Mouse (Mus musculus) heart, embryonic 14.5 days (tissue): Measurements from ENCODE around the gene 9430007A20Rik. TPM values are rescaled to one million over a fixed set of nuclear protein-coding genes. Genes with fewer than 3 reads are reported as not detected.

ENCODE experiments used
- ATAC-seq: fragments of 200-750 bp; cut with Nextera tagmentation; 2 replicates; pipeline ENCODE4 v1.8.0; 2017; ENCODE audit warnings: low read depth, moderate TSS enrichment; ENCODE audit not compliant: insufficient number of reproducible peaks, insufficient read depth, low FRiP score
- H3K27ac ChIP-seq, 2 experiments: fragments of 200-500 bp in 1 of 2; fragments of 300-500 bp in 1 of 2; sonication (generic) in 1 of 2; replicated peaks in 1 of 2; 2 replicates each; pipeline ENCODE4 v1.5.1; 2012 to 2014; ENCODE audit warnings: low read depth in 2 of 2, low read length in 2 of 2, control low read depth in 1 of 2, mild to moderate bottlenecking in 1 of 2, mixed read lengths in 1 of 2; ENCODE audit not compliant: control insufficient read depth in 1 of 2, insufficient read depth in 1 of 2
- H3K27me3 ChIP-seq: fragments of 300-500 bp; sonication (generic); 2 replicates; pipeline ENCODE4 v1.6.1; 2014; ENCODE audit warnings: mild to moderate bottlenecking, low read length, control low read depth; ENCODE audit not compliant: control insufficient read depth, insufficient read depth
- H3K36me3 ChIP-seq: fragments of 300-500 bp; sonication (generic); 2 replicates; pipeline ENCODE4 v1.6.1; 2014; ENCODE audit warnings: mild to moderate bottlenecking, control low read depth, low read length, mixed read lengths; ENCODE audit not compliant: control insufficient read depth, insufficient read depth
- H3K4me1 ChIP-seq, 2 experiments: fragments of 200-500 bp in 1 of 2; fragments of 300-500 bp in 1 of 2; sonication (generic) in 1 of 2; 2 replicates each; pipeline ENCODE4 v1.6.1; 2012 to 2014; ENCODE audit warnings: low read length in 2 of 2, control low read depth in 1 of 2, mixed read lengths in 1 of 2; ENCODE audit not compliant: control insufficient read depth in 2 of 2, insufficient read depth in 2 of 2
- H3K4me2 ChIP-seq: fragments of 300-500 bp; sonication (generic); 2 replicates; pipeline ENCODE4 v1.6.1; 2014; ENCODE audit warnings: mild to moderate bottlenecking, low read length
- H3K4me3 ChIP-seq, 2 experiments: fragments of 200-500 bp in 1 of 2; fragments of 300-500 bp in 1 of 2; sonication (generic) in 1 of 2; 2 replicates each; pipeline ENCODE4 v1.5.1; 2012 to 2014; ENCODE audit warnings: low read length in 2 of 2, mild to moderate bottlenecking in 2 of 2, control low read depth in 1 of 2, low read depth in 1 of 2, moderate library complexity in 1 of 2; ENCODE audit not compliant: control insufficient read depth in 1 of 2, insufficient read depth in 1 of 2
- H3K9ac ChIP-seq: fragments of 300-500 bp; sonication (generic); 2 replicates; pipeline ENCODE4 v1.6.1; 2014; ENCODE audit warnings: mild to moderate bottlenecking, low read length
- H3K9me3 ChIP-seq: fragments of 300-500 bp; sonication (generic); 2 replicates; pipeline ENCODE4 v1.6.1; 2016; ENCODE audit warnings: low read length, control low read depth; ENCODE audit not compliant: control insufficient read depth
- WGBS: fragments of 180-500 bp; shearing (Covaris S2); extraction: QIAGEN DNeasy Blood & Tissue Kit; methylation state at CpG from one replicate; pipeline ENCODE4 v1.1.7; 2014; 5-methylcytosine and 5-hydroxymethylcytosine counted together
- polyA plus RNA-seq: library from polyadenylated mRNA; unstranded; fragments of >200 nt; fragmentation: Nextera tagmentation; extraction: Ambion mirVana; gene quantifications from 2 replicates; pipeline ENCODE4 v1.2.1, GENCODE M21; 2014

The 9430007A20Rik gene
- polyA plus RNA-seq, 1 experiment from 2014 or later, result not detected

GRCm38 (mm10) chr4:144565034-144565433, 45.4 kb downstream of the 9430007A20Rik start, which contains the start of gene Gm13124:
Gm13124 (minus strand) TSS chr4:144565134.
- Histone ChIP-seq H3K4me1 (no peaks in the 10 kb centered on the region), H3K9me3 (peaks cover 10% of the 10 kb centered on the region; the same call in 1 of the 2 replicates), H3K36me3 (no peaks in the 10 kb centered on the region), H3K9ac (no peak within 1 kb of the TSS), H3K27me3 (no peaks in the 10 kb centered on the region), H3K4me2 (no peak within 1 kb of the TSS), H3K4me3 (no peak within 1 kb of the TSS), H3K27ac (no peak within 1 kb of the TSS)
- no peak for ATAC-seq
- WGBS, result 100% methylated on average over 1 of the region's 1 CpGs

- H3K27me3 ChIP-seq, result no peaks in the 10 kb centered on the region
- H3K27ac ChIP-seq, result no peak overlapping the region
- H3K9ac ChIP-seq, result no peak overlapping the region
- H3K4me1 ChIP-seq, result no peaks in the 10 kb centered on the region
- no peak for ATAC-seq
- H3K9me3 ChIP-seq, result peaks cover 6% of the 10 kb centered on the region; the same call in 1 of the 2 replicates
- no peak overlapping the region for H3K4me2 ChIP-seq
- no peaks in the 10 kb centered on the region for H3K36me3 ChIP-seq
- no peak overlapping the region for H3K4me3 ChIP-seq
These were observed 48.1 kb downstream of the 9430007A20Rik start for GRCm38 (mm10) chr4:144567752-144568151.

Other genes starting within 250 kb of the 9430007A20Rik start
- not detected in 2 replicates for gene Pramel5, start 239.3 kb upstream of the 9430007A20Rik start, polyA plus RNA-seq
- gene Gm13128, start 189.6 kb upstream of the 9430007A20Rik start, polyA plus RNA-seq, result not detected in 2 replicates
- gene Gm13119, start 161.9 kb upstream of the 9430007A20Rik start, polyA plus RNA-seq, result not detected in 2 replicates
- gene Pramef20, start 141.9 kb upstream of the 9430007A20Rik start, polyA plus RNA-seq, result not detected in 2 replicates
- not detected in 2 replicates for gene Pramef12, start 111.4 kb upstream of the 9430007A20Rik start, polyA plus RNA-seq
- not detected in 2 replicates for gene 1700012P22Rik, start 81.0 kb upstream of the 9430007A20Rik start, polyA plus RNA-seq
- not detected in 2 replicates for gene Gm9944, start 66.5 kb upstream of the 9430007A20Rik start, polyA plus RNA-seq
- not detected in 2 replicates for gene Aadacl3, start 56.1 kb upstream of the 9430007A20Rik start, polyA plus RNA-seq
- gene Gm13124, start 45.3 kb downstream of the 9430007A20Rik start, polyA plus RNA-seq, result not detected in 2 replicates
- not detected in 2 replicates for gene Aadacl4, start 93.9 kb downstream of the 9430007A20Rik start, polyA plus RNA-seq
- gene Gm436, start 166.5 kb downstream of the 9430007A20Rik start, polyA plus RNA-seq, result not detected in 2 replicates
- not detected in 2 replicates for gene Gm13178, start 201.6 kb downstream of the 9430007A20Rik start, polyA plus RNA-seq